Mouse (Mus musculus) stomach, postnatal 0 days (tissue): ENCODE measurements around the gene Lipt2. TPM values are rescaled to one million over a fixed set of nuclear protein-coding genes. Genes with fewer than 3 reads are reported as not detected.

Source experiments
- ATAC-seq: fragments of 200-750 bp; cut with Nextera tagmentation; 2 replicates; pipeline ENCODE4 v1.8.0; 2017; ENCODE audit not compliant: low FRiP score, low TSS enrichment
- DNase-seq: peaks from one replicate; pipeline ENCODE4 v3.0.0-alpha.2; 2016; ENCODE audit warnings: low spot score
- H3K27ac ChIP-seq: fragments of 300-500 bp; sonication (generic); replicated peaks from 2 replicates; pipeline ENCODE4 v1.5.1; 2014; ENCODE audit warnings: mild to moderate bottlenecking, control low read depth
- H3K27me3 ChIP-seq: fragments of 300-500 bp; sonication (generic); 2 replicates; pipeline ENCODE4 v1.6.1; 2014; ENCODE audit warnings: low read length; ENCODE audit not compliant: control insufficient read depth, insufficient read depth
- H3K36me3 ChIP-seq: fragments of 300-500 bp; sonication (generic); 2 replicates; pipeline ENCODE4 v1.6.1; 2014; ENCODE audit warnings: low read length, mixed read lengths; ENCODE audit not compliant: control insufficient read depth, insufficient read depth
- H3K4me1 ChIP-seq: fragments of 300-500 bp; sonication (generic); replicated peaks from 2 replicates; pipeline ENCODE4 v1.6.1; 2014; ENCODE audit warnings: antibody characterized with exemption; ENCODE audit not compliant: control insufficient read depth, insufficient read depth
- H3K4me2 ChIP-seq: fragments of 300-500 bp; sonication (generic); replicated peaks from 2 replicates; pipeline ENCODE4 v1.6.1; 2014; ENCODE audit warnings: low read depth, mild to moderate bottlenecking, control low read depth, moderate library complexity
- H3K4me3 ChIP-seq: fragments of 300-500 bp; sonication (generic); 2 replicates; pipeline ENCODE4 v1.5.1; 2014; ENCODE audit warnings: low read depth, low read length, control low read depth
- H3K9ac ChIP-seq: fragments of 300-500 bp; sonication (generic); 2 replicates; pipeline ENCODE4 v1.6.1; 2014; ENCODE audit warnings: mild to moderate bottlenecking, low read length, control low read depth, mixed read lengths
- H3K9me3 ChIP-seq: fragments of 300-500 bp; sonication (generic); 2 replicates; pipeline ENCODE4 v1.6.1; 2016; ENCODE audit warnings: low read length; ENCODE audit not compliant: control insufficient read depth
- CTCF ChIP-seq: IDR thresholded peaks from 2 replicates; pipeline ENCODE4 v1.5.1; 2016; ENCODE audit warnings: antibody characterized with exemption, low read depth, mild to moderate bottlenecking, moderate library complexity
- EP300 ChIP-seq: optimal IDR thresholded peaks from 2 replicates; pipeline ENCODE3; 2016; ENCODE audit warnings: antibody characterized with exemption
- WGBS: fragments of 180-500 bp; shearing (Covaris S2); extraction: QIAGEN DNeasy Blood & Tissue Kit; methylation state at CpG from one replicate; pipeline ENCODE4 v1.1.7; 2014; 5-methylcytosine and 5-hydroxymethylcytosine counted together
- polyA plus RNA-seq: library from polyadenylated mRNA; unstranded; fragments of >200 nt; fragmentation: Nextera tagmentation; extraction: Ambion mirVana; gene quantifications from 2 replicates; pipeline ENCODE4 v1.2.1, GENCODE M21; 2015

The Lipt2 gene
- polyA plus RNA-seq, 1 experiment from 2014 or later: 10.2 TPM

- H3K9me3 ChIP-seq: no peaks in the 10 kb centered on the region
- no peaks in the 10 kb centered on the region for H3K27me3 ChIP-seq
- WGBS: 81% methylated on average over 2 of the region's 2 CpGs
- TF ChIP-seq CTCF: no peak
- no peak for TF ChIP-seq EP300
- H3K9ac ChIP-seq: no peak overlapping the region
- no peaks in the 10 kb centered on the region for H3K36me3 ChIP-seq
- H3K4me3 ChIP-seq: no peak overlapping the region
- no peak overlapping the region for H3K4me2 ChIP-seq
- peaks cover 2% of the 10 kb centered on the region; the same call in 1 of the 2 replicates for H3K4me1 ChIP-seq
- DNase-seq (no peak), ATAC-seq (no peak)
- no peak overlapping the region for H3K27ac ChIP-seq
Measured at GRCm38 (mm10) chr7:100181176-100181575, 22.1 kb downstream of the Lipt2 start.

- DNase-seq (no peak), ATAC-seq (no peak)
- H3K4me2 ChIP-seq: no peak overlapping the region
- peaks cover 2% of the 10 kb centered on the region; the same call in 1 of the 2 replicates for H3K4me1 ChIP-seq
- H3K4me3 ChIP-seq: no peak overlapping the region
- TF ChIP-seq EP300 (no peak), CTCF (no peak)
- no peaks in the 10 kb centered on the region for H3K9me3 ChIP-seq
- H3K27me3 ChIP-seq: no peaks in the 10 kb centered on the region
- H3K9ac ChIP-seq: no peak overlapping the region
- no peak overlapping the region for H3K27ac ChIP-seq
- H3K36me3 ChIP-seq: no peaks in the 10 kb centered on the region
- 73% methylated on average over 3 of the region's 3 CpGs for WGBS
Measured at GRCm38 (mm10) chr7:100181614-100182013, 22.5 kb downstream of the Lipt2 start.

GRCm38 (mm10) chr7:100182388-100182787, 23.3 kb downstream of the Lipt2 start:
- H3K4me2 ChIP-seq: no peak overlapping the region
- ATAC-seq: no peak

GRCm38 (mm10) chr7:100187601-100188000, 28.5 kb downstream of the Lipt2 start:
- WGBS: 19% methylated on average over 7 of the region's 7 CpGs
- H3K36me3 ChIP-seq: no peaks in the 10 kb centered on the region
- no peak overlapping the region for H3K9ac ChIP-seq
- H3K27ac ChIP-seq: no peak overlapping the region
- no peak overlapping the region for H3K4me2 ChIP-seq
- DNase-seq: peak; percentile 34
- H3K9me3 ChIP-seq: no peaks in the 10 kb centered on the region
- ATAC-seq: no peak
- TF ChIP-seq CTCF (peak; percentile 88), EP300 (no peak)
- H3K27me3 ChIP-seq: no peaks in the 10 kb centered on the region
- H3K4me3 ChIP-seq: no peak overlapping the region
- no peaks in the 10 kb centered on the region for H3K4me1 ChIP-seq

More at GRCm38 (mm10) chr7:100182388-100182787, 23.3 kb downstream of the Lipt2 start:
- peaks cover 2% of the 10 kb centered on the region; the same call in 1 of the 2 replicates for H3K4me1 ChIP-seq
- H3K36me3 ChIP-seq: no peaks in the 10 kb centered on the region
- no peak overlapping the region for H3K9ac ChIP-seq
- TF ChIP-seq CTCF (no peak), EP300 (no peak)
- H3K9me3 ChIP-seq: no peaks in the 10 kb centered on the region
- H3K27ac ChIP-seq: no peak overlapping the region
- no peak overlapping the region for H3K4me3 ChIP-seq
- WGBS: 78% methylated on average over 3 of the region's 3 CpGs
- H3K27me3 ChIP-seq: no peaks in the 10 kb centered on the region
- no peak for DNase-seq

- Histone ChIP-seq H3K4me2 (no peak overlapping the region), H3K27ac (no peak overlapping the region), H3K9me3 (no peaks in the 10 kb centered on the region), H3K4me1 (no peaks in the 10 kb centered on the region), H3K36me3 (no peaks in the 10 kb centered on the region), H3K9ac (no peak overlapping the region), H3K27me3 (no peaks in the 10 kb centered on the region), H3K4me3 (no peak overlapping the region)
- TF ChIP-seq CTCF (no peak), EP300 (no peak)
- no peak for ATAC-seq
- 55% methylated on average over 4 of the region's 4 CpGs for WGBS
- DNase-seq: no peak
Measured at GRCm38 (mm10) chr7:100190167-100190566, 31.1 kb downstream of the Lipt2 start.

- Histone ChIP-seq H3K27me3 (no peaks in the 10 kb centered on the region), H3K4me3 (no peak overlapping the region), H3K36me3 (no peaks in the 10 kb centered on the region), H3K9me3 (no peaks in the 10 kb centered on the region), H3K9ac (no peak overlapping the region), H3K4me2 (no peak overlapping the region), H3K4me1 (no peaks in the 10 kb centered on the region), H3K27ac (no peak overlapping the region)
- no peak for ATAC-seq
- DNase-seq: peak; percentile 65
- WGBS: 3% methylated on average over 4 of the region's 4 CpGs
- TF ChIP-seq CTCF (peak; percentile 88), EP300 (no peak)
Measured at GRCm38 (mm10) chr7:100190778-100191177, 31.7 kb downstream of the Lipt2 start.
